Mouse (Mus musculus) gonadal fat pad, adult 2 months (tissue): ENCODE results near the gene Mrpl36. TPM values are rescaled to one million over a fixed set of nuclear protein-coding genes. Genes with fewer than 3 reads are reported as not detected.

Source experiments
- DNase-seq: peaks from one replicate; pipeline ENCODE4 v3.0.0-alpha.2; 2012; ENCODE audit warnings: low read depth
- polyA plus RNA-seq: library from polyadenylated mRNA; depleted of rRNA; stranded (reverse); fragments of >200 nt; gene quantifications from 2 replicates; pipeline ENCODE4 v1.2.3, GENCODE M21; 2012; rRNA removed

Gene Mrpl36
- polyA plus RNA-seq: 73.7 and 74.3 TPM in 2 replicates

DNA sequence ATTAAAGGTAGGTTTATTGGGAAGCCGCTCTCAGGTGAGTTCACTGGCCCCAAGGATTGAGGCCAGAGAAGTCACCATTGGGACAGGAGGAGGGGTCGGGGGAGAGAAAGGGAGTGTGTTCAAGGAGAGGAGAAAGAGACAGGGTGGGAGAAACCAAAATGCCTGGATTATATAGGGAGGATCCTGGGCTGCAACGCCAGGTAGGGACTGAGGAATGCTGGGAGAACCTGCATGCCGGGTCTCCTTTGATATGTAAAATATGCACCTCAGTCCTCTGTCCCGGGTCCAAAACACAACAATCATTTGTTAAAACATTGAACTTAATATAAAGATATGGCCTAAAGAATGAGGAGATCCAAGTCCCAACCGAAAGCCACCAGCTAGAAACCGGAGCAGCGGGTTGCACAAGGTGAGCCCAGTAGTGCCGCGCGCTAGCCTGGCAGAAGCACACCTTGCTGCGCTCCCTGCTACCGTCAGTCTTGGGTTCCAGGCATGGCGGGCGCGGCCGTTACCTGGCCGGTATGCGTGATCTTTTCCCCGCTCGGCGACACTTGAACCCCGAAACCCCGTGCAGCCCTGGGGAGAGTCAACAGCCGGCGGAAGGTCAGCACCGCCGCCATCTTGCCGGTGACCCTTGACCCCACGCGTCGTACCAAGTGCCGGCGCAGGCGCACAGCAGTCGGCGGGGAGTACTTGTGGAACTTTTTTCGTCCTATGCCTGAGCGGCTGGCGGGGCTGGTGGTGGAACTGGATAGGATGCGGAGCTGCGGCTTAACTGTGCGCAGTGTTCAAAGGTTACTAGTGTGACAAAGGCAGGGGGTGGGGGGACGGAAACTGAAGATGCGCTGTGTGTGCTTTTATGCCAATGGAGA lies at the start of gene Mrpl36, which contains the start of gene Ndufs6:
TSS of gene Mrpl36 (plus strand) at position 687 of the 872 bp plus-strand sequence.
TSS of gene Ndufs6 (minus strand) at position 716 of the 872 bp plus-strand sequence.
- DNase-seq: peak; percentile 42

DNA sequence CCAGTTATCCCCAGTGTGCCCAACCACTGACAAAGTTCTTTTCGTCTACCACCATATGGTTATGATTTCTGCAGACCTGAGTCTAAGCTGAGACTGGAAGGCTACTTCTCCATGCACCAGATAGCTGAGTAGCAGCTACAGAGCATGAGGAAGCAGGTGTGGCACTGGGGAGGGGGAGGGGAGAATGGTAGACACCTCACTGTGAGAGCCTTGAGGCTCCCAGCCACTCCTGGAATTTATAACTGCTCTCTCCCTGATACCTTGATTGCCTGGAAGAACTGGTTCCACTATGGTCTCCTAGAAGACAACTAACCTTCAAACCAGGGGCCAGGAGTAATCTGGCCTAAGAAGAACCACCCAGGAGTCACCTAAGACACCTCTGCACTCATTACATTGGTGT lies 49.1 kb upstream of the Mrpl36 start:
- no peak for DNase-seq

DNA sequence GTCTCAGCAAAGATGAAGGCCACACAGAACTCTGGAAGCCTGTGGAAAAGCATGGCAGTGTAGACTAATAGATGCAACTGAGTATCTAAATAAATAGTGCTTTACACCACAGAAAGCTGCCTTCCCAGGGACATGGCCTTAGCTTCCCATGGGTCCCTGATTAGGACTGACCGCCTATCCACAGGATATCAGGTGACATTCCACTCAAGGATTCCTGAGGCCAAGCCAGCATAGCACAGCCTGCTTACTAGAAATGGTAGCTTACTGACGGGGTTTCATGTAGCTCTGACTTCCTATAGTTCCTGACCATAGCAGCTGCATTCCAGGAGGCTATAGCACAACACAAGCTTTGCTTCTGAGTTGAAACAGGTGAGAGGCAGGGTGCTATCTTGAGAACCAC lies 45.9 kb upstream of the Mrpl36 start:
- no peak for DNase-seq

DNA sequence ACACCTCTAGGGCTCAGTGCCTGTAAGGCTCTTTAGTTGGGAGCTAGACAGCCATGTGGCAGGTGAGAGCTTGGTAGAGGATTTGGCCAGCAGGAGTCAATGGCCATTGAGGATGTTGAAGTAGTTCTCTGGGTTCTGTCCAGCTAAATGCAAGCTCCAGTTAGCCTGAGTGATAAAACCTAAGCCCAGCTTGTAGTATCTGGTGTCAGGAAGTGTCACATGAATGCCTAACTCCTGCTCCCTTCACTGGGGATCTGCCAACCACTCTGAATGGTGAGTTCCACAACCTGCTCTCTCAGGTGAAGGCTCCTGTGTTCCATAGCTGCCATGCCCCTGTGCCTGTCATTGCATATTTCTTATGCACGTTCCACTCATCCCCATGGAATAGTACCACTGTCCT lies 44.8 kb upstream of the Mrpl36 start:
- no peak for DNase-seq

DNA sequence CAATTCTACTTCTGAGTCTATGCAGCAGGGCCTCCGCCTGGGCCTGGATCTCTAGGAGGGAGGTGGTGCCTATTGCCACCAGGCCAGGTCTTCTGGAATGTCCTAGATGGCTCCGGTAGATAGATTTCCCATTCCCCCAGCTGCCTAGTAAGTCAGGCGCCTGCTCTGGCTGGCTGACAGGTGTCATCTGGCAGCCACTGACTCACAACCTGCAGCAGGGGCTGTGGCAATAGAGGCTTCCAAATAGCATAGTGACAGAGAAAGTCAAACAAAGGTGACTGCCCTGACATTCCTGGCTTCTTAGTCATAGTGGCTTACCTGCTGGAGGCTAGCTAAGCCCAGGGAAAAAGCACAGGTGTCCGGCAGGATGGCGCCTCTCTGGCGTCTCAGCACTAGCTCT lies 38.1 kb upstream of the Mrpl36 start:
- peak; percentile 17 for DNase-seq

DNA sequence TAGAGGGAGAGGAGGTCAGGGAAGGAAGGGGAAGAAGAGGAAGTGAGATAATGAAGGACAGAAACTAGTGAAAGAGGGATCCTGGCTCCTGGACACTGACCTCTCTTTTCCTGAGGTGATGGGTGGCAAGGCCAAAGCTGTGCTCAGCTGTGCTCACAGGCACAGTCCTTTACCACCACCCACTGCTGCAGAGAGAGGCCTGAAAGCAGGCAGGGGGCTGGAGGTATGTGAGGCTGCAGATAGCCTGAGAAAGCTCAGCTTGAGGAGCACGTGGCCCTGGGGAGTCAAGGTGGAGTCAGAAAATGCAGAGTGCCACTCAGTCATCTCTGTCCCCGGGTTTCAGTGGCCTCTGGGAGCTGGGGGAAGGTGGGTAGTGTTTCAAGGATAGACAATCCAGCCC lies 37.2 kb upstream of the Mrpl36 start:
- DNase-seq: no peak

DNA sequence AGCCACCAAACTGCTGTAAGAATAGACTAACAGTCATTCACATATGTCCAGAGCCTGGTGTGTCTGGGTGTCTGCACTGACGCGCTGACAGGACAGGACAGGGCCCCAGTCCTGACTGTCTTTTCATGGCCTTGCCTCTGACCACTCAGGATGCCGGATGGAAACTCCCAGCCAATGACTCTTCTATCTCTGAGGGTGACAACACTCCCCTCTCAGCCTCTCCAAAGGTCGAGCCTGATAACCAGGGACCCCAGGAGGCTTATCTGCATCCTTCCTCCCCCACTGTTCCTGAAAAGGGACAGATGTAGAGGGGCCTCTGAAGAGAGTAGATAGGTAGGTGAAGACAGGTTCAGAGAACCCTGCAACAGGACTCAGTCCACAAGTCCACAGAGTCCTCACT lies 29.6 kb upstream of the Mrpl36 start:
- DNase-seq: no peak

DNA sequence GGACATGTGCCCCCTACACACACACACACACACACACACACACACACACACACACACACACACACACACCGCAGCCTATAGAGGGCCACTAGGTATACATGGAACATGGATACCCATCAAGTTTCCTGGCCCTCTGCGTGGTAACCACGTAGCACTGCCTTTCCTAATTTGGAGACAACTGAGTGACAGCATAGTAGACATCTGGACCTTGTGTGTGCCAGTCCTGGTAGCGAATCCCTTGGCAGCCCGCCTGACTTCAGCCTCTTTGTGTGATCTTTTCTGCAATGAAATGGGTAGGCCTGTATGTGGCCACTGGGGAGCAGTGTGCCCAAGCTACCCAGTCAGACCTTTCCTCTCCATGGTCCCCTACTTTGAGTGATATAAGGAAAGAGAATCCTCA lies 29.0 kb upstream of the Mrpl36 start:
- no peak for DNase-seq

DNA sequence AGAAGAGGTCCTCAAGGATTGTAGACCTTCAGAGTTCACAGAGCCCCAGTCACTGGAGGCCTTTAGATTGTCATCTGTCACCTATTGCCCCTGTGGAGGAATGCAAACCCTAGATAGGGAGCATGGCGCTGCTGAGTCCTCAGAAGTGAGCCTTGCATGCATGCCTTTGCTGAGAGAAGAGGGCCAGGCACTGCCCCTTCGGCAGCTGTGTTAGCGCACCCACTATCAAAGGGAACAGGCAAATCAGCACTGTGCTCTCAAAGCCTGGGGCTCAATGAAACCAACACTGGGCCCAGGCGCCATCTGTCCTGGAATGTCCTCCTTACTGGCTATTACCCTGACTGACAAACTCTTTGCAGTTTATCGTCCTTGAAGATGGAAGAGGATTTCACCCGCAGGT lies 23.6 kb upstream of the Mrpl36 start:
- DNase-seq: no peak

DNA sequence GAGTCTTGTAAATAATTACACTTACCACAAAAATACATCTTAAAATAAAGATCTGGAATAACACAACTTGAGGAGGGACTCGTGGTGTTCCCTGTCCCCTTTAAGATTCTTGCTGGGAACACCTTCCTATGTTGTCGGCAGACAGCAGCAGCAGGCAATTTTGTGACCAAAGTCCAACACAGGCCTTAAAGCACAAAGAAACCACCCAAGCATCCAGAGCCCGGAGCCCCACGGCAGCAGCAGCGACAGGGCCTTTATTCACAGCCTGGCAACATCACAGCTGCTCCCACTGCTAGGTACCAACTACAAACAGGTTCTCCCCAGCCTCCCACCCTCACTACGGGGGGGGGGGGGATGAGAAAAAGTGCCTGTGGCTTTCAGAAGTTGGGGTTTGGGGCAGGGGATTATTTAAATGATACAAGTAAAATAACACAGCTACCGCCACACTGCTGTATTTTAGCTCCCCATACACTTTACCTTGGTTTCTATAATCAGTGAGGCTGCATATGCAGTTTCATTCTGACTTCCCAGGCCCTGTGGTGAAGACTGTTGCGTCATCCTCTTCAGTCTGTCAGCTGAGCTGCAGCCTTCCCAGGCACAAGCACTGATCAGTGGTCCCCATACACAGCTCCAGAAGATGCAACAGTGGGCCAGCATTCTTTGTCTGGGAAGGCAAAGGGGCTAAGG lies 22.8 kb upstream of the Mrpl36 start:
- no peak for DNase-seq

DNA sequence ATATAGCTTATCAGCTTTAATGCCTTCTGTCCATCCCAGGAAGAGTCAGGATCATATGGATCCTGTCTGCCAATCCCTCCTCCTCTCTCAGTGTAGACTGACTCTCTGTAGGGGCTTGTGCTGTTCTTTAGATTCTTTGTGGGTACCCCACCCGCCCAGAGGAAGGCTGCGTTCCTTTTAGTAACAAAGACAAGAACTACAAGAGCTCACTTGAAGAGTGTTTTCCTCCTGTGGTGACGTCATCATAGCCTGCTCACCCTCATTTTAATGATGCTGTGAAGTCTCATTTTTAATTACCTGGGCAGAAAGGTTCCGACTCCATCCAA lies 22.3 kb upstream of the Mrpl36 start:
- no peak for DNase-seq

DNA sequence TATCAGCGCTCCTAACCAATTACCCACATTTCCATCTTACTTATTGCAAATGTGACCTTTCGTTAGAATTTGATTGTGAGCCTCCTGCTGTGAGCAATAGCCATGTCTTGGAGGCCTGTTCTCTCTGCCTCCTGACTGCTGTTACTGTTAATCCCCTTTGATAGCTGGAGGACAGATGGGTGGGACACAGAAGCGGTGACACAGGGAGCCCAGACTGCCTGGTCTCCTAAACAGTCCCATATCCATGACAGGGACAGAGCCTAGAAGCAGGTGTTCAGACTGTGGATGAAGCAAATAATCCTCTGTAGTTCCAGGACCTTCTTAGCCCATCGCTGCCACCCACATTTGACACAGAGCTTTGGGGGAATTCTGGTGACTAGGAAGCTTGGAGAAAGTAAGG lies 21.9 kb upstream of the Mrpl36 start:
- DNase-seq: no peak

DNA sequence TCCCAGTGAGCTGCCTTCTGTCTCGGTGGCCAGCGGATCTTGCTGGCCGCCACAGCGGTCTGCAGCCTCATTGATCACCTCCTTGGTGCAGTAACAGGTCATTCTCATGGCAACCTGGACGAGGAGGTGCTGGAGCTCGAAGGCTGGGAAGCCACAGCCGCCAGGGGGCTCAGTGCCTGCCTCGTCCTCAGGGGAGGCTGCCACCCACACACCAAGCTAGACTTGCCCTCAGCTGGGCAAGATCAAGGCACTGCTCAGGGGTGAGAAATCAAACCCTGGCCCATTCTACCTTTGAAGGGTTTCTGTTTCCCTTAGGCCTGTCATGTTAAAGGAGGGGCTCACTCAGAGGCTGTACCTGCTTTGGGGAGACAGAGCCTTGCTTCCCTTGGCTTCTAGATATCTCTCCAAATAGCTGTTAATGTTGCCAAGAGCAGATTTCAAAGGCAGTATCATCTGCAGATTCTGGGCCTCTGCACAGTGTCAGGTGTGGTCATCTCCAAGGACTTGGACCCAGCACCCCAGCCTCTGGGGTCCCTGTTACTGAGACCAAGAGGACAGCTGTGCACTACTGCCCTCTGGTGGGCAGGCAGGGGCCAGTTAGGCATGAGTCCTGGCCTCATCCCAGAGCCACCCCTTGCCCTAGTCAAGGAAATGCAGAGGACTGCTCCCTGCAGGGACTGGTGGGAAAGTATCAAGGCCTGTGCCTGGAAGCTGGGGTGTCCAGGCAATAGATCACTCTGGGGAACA lies 18.0 kb upstream of the Mrpl36 start:
- DNase-seq: no peak

DNA sequence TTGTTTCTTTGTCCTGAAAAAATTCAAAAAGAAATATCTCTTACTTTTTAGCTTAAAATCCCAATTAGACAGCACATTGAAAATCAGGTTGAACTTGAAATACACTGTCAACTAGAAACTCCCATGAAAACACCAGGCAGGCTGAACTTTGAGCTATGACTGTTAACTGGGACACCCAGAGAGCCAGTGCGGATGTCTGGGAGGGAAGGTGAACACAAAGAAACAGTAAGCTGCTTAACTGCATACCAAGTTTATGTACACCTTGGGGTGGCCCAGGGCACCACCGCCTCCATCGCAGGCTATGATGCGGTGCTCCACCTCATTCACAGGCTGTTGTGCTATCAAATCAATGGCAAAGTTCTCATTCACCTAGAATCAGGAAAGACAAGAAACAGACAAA lies 8.3 kb upstream of the Mrpl36 start:
- no peak for DNase-seq

DNA sequence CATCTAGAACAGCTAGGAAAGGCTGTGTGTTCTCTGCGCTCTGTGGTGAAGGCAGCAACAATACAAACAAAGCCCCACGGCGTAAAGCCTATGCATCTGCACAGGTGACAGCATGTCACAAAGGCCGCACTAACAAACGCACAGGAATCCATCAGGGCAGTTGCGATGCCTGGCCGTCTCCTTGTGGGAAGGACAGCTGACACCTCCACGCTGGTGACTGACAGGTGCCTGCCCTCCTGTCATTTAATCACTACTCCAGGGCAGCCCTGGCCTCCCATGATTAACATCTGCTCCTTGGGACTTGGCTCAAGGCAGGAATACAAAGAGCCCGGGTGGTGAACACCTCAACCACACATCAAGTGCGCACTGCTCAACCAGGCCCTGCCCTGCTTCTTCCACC lies 5.7 kb upstream of the Mrpl36 start:
- no peak for DNase-seq

DNA sequence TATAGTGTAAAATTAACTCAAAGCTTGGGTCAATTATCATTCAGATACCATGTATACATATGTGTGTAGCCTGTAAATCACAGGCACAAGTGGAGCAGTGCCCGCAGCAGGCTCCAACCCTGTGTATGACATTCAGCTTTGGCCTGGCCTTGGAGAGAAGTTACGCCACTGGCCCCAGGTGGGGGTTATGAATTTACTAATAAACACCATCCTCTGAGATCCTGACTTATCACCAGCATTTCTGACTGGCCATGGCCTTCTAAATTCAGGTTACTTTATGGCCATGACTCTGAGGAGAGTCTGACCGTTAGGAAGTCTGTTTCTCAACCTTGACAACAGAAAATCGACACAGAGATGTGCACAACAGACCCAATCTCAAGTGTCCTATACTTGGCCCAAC lies 4.9 kb upstream of the Mrpl36 start:
- no peak for DNase-seq

DNA sequence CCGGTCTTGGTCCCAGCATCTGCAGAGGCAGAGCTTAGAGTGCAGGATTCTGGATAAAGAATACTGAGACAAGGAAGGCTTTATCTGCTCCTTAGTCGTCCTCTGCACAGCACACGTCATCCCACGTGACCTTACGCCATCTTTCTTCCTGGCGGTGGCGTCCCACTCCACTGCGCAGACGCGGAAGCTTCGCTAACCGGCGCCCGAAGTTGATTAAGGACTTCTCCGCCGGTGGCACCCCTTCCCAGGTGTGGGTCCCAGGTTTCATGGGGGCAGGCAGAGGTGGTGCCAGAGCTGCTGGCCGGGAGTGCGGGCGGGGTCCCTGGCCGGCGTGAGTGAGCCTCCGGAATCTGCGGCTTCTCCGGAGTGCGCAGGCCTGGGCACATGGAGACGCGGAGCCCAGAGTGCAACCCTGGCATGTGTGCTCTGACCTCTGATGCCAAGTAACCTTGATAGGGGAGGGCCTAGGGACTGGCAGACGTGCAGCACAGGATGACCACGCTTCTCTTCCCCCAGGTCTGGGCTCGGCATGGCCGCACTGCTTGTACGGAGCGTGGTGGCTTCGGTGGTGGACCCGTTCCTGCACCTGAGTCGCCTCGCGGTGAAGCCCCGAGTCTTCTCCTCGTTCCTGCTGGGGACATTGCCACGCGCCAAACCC lies 2.7 kb downstream of the Mrpl36 start:
- peak; percentile 45 for DNase-seq

DNA sequence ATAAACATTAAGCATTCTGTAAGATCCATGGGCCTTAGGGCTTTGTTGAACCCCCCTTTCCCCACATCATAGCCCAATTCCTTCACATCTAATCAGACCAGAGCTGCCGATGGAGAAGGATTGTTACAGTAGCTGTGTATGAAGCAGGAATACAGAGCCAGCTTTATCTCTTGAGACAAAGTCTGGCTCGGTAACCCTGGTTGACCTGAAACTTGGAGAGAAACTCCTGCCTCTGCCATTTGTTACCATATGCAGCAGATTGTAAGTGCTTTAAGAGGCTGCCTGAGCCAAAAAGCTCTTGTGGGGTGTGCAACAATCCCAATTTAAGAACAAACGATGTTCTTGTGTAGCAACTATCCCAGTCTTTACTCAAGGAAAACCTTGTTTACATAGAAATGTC lies 3.4 kb downstream of the Mrpl36 start:
- DNase-seq: no peak

DNA sequence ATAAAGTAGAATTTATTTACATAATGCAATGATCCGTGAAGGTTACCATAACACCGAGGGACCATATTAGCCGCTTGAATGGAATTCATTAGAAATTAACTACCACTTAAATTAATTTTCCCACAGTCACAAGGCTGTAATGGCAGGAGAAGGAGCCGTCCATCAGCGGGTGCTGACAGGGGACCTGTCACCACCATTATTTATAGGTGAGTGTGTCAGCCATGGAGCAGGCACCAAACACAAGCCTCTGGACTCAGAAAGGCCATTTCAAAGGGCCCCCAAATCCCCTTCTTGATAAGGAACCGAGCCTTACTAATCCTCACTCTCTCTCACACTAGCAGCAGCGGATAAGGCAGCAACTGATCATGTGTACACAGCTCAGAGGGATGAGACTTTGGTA lies 8.4 kb downstream of the Mrpl36 start:
- DNase-seq: no peak

DNA sequence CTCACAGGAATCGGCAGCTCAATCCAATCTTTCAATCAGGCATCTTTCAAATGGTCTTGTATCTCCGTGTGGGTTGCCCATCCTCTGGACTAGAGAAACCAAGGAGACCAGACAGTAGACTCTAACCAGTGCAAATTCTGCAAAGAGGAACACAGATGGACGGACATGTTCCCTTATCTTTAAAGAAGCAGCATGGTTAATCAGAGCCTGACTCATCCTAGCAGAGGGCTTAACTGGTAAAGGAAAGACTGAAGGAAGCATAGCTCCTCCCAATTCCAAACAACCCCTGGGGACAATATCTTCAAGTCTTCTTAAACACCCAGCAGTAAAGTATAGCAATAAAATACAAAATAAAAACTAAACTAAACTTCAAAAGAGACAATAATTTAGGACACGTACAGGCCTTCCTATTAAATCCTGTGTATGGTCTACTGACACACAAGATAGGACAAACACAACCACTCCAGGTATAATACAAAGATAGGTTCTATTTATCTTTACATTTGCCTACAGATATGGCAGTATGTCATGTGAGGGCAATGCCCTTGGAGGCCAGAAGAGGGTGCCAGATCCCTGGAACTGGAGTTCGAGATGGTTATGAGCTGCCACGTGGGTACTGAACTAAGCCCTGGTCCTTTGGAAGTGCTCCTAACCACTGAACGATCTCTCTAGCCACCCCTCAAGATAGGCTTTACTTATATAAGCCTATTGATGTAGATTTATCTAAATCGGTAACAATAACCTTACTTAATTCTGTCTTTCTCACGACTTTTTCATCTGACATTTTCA lies 17.0 kb downstream of the Mrpl36 start:
- DNase-seq: no peak

DNA sequence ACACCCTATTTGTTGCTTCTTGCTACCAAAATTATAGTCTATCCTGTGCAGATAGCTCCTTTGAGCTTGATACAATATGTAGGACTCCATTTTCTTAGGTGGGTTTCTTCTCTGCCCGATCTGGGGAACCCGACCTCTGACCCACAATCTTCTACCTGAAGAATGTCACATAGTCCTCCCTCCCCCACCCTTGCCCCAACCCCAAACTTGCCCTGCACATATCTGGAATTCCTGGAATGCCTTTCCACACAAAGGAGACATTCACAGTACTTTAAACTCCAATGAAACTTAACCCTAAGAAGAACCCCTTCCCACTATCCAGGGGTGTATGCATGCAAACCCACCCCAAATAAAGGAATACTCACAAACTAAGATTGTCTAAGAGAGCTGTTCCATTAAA lies 17.8 kb downstream of the Mrpl36 start:
- no peak for DNase-seq
